Mouse (Mus musculus) cerebellum, adult 2 months (tissue): ENCODE measurements at regions not wholly inside any gene's neighbourhood (a gene's known extent, or its start where the extent isn't known, plus 50 kb on each side); places are given as distances from the start of the nearest gene placed in this dataset.

Experiments
- DNase-seq, 2 experiments: peaks; one replicate each; pipeline ENCODE4 v3.0.0; 2021
- H3K27ac ChIP-seq: fragments of 200-500 bp; 2 replicates; pipeline ENCODE4 v1.5.1; 2012; ENCODE audit warnings: low read length, control low read depth, inconsistent platforms; ENCODE audit not compliant: insufficient read depth
- H3K27me3 ChIP-seq: fragments of 200-500 bp; 2 replicates; pipeline ENCODE4 v1.6.1; 2012; ENCODE audit warnings: inconsistent platforms, mild to moderate bottlenecking, low read length, moderate library complexity; ENCODE audit not compliant: control insufficient read depth, insufficient read depth
- H3K4me1 ChIP-seq: fragments of 200-500 bp; 2 replicates; pipeline ENCODE4 v1.6.1; 2011; ENCODE audit warnings: low read length; ENCODE audit not compliant: control insufficient read depth, insufficient read depth
- H3K4me3 ChIP-seq: fragments of 200-500 bp; replicated peaks from 2 replicates; pipeline ENCODE3; 2011; ENCODE audit warnings: mild to moderate bottlenecking, low read depth, low read length, control low read depth; ENCODE audit not compliant: insufficient read depth
- CTCF ChIP-seq: fragments of 200-500 bp; IDR thresholded peaks from 2 replicates; pipeline ENCODE4 v1.5.1; 2011; ENCODE audit warnings: low read depth, mild to moderate bottlenecking, control low read depth, low read length, moderate library complexity, borderline replicate concordance; ENCODE audit not compliant: insufficient read depth
- POLR2A ChIP-seq: fragments of 200-500 bp; IDR thresholded peaks from 2 replicates; pipeline ENCODE4 v1.6.1; 2011; ENCODE audit warnings: low read length, control low read depth, borderline replicate concordance; ENCODE audit not compliant: insufficient read depth
- WGBS: fragments of 180-500 bp; shearing (Covaris S2); methylation state at CpG from one replicate; pipeline ENCODE4 v1.1.7; 2018; 5-methylcytosine and 5-hydroxymethylcytosine counted together

- TF ChIP-seq POLR2A (no peak), CTCF (no peak)
- Histone ChIP-seq H3K4me3 (no peak overlapping the region), H3K27me3 (no peaks in the 10 kb centered on the region), H3K27ac (no peak overlapping the region), H3K4me1 (no peaks in the 10 kb centered on the region)
- DNase-seq = no peak
- 70% methylated on average over 6 of the region's 6 CpGs for WGBS
Measured at GRCm38 (mm10) chr12:57960171-57960570, 251.4 kb upstream of the Sstr1 start.

- Histone ChIP-seq H3K27me3 (no peaks in the 10 kb centered on the region), H3K4me3 (no peak overlapping the region), H3K27ac (no peak overlapping the region), H3K4me1 (no peaks in the 10 kb centered on the region)
- no peak for DNase-seq
- no peak for TF ChIP-seq POLR2A
- TF ChIP-seq CTCF = no peak
- 79% methylated on average over 3 of the region's 3 CpGs for WGBS
Measured at GRCm38 (mm10) chr12:57969168-57969567, 242.4 kb upstream of the Sstr1 start.

- TF ChIP-seq POLR2A = no peak
- no peak for TF ChIP-seq CTCF
- no peak for DNase-seq
- no peak overlapping the region for H3K27ac ChIP-seq
- H3K4me3 ChIP-seq = no peak overlapping the region
- H3K4me1 ChIP-seq = no peaks in the 10 kb centered on the region
- no peaks in the 10 kb centered on the region for H3K27me3 ChIP-seq
- 90% methylated on average over 4 of the region's 4 CpGs for WGBS
Measured at GRCm38 (mm10) chr12:57970163-57970562, 241.4 kb upstream of the Sstr1 start.

GRCm38 (mm10) chr12:57972484-57972883, 239.1 kb upstream of the Sstr1 start:
- Histone ChIP-seq H3K27me3 (no peaks in the 10 kb centered on the region), H3K27ac (no peak overlapping the region), H3K4me1 (no peaks in the 10 kb centered on the region), H3K4me3 (no peak overlapping the region)
- DNase-seq = no peak
- 80% methylated on average over 2 of the region's 2 CpGs for WGBS
- TF ChIP-seq POLR2A (no peak), CTCF (no peak)
